Mouse (Mus musculus): ENCODE measurements at regions not wholly inside any gene's neighbourhood (a gene's known extent, or its start where the extent isn't known, plus 50 kb on each side); places are given as distances from the start of the nearest gene placed in this dataset.

DNA sequence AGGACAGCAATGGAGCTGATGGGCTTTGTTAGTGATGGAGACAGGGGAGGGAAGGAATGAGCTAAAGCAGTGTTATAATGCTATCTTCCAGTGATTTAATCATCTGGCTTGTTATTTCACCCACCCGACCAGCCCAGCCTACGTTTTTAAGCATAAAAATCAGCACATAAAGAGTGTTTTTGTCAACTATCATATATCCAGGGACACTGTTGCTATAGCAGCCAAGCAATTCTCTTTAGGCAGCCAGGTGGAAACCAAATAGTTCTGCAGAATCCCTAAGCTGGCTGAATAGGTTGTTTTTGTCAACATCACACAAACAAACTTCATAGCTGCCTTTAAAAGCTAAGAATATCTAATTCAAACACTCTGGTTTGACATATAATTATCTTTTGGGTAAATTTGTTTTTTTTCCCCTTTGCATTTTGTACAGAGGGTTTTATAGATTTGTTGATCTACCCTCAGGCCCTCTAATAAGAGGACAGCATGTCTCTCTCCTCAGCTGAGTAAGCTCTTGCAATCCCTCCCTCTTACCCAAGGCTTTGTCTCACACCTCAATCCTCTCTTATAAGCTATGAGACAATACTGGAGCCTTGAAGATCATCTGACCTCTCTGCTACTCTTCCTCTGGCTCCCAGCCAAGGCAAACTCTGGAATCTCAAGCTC is 104.7 kb upstream of the Camk2d start:
- DNase-seq (ENCODE audit: low spot score in 2 of 2), result no peak

DNA sequence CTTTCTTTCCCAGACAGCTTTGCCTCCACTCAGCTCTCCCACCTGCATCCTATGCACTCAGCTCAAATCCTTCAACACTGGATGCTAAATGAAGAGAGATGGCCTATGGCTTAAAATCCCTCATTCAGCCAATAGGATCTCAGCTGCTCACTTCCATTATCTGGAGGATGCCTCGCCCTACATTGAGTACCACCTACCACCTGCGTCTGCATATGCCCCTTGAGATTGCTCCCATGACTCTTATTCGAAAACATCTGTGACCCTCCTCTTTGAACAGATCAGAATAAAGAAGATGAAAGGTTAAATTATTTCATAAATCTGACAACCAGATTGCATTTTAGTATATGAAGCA is 104.2 kb upstream of the Camk2d start:
- no peak for DNase-seq (ENCODE audit: low spot score in 2 of 2)

DNA sequence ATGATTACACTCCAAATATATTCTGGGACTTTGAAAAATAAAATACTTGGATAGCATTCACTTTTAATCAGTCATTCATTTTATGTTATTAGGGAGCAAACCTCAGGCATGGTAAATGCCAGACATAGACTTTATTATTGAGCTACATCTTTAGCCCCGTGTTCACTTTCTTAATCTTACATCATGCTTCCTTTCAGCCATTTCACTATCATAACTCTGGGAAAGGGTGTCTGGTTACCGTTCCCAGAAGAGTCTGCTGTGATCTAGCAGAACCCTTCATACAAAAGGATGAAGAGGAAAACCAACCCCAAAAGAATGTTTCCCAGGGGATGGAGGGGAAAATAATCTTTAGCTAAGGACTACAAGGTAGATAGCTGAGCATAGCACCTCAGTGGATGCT is 97.3 kb upstream of the Camk2d start:
- DNase-seq (ENCODE audit: low spot score in 2 of 2), result no peak

DNA sequence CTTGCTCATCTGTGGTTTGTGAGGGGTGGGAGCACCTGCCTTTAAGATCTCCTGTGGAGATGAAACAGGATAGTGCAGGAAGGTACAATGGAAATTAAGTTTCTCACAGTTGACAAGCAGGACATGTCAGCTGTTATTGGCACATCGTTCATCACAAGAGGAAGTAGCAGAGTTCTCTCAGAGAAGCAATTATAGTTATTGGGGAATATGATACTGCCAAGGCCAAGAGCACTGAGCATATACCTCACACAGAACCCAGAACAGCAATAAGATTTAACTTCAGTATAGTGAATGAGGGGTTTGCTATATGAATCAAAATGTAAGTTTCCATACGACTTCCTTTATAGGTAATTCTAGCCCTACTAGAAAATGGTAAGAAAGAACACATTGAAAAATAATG is 95.9 kb upstream of the Camk2d start:
- no peak for DNase-seq (ENCODE audit: low spot score in 2 of 2)

DNA sequence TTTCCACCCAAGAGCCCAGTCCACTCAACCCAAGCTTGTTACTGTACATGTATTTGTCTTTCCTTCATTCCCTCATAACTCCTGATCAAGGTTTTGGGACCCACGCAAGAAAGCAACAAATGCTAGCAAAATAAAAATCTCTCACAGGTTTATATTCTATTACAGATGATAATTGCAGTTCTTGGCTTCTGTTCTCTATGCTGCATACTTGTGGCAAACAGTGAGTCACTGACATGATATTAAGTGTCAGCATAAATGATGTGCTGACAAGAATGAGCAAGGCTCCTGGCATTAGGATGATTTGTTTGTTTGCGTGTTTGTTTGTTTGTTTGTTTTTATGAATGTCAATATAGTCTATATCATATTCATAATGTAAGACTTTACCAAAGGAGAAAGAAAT is 94.3 kb upstream of the Camk2d start:
- DNase-seq (ENCODE audit: low spot score in 2 of 2), result no peak

DNA sequence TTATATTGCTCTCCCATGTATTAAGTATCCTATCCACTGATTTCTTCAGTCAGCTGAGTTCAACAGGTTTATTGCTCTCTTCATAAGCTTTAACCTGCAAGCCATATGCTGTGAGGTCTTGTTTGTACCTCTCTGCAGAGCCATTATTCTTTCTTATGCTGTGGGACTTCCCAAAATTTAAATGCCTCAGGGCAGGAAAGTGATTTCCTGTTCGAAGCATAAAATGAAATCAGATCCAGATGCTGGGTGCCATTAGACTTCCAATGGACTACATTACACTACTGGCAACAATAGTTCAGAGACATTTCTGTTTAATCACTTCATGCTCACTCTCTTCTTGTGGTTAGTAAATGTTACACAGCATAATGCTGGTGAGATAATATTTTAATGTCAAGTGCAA is 90.4 kb upstream of the Camk2d start:
- DNase-seq (ENCODE audit: low spot score in 2 of 2), result no peak

DNA sequence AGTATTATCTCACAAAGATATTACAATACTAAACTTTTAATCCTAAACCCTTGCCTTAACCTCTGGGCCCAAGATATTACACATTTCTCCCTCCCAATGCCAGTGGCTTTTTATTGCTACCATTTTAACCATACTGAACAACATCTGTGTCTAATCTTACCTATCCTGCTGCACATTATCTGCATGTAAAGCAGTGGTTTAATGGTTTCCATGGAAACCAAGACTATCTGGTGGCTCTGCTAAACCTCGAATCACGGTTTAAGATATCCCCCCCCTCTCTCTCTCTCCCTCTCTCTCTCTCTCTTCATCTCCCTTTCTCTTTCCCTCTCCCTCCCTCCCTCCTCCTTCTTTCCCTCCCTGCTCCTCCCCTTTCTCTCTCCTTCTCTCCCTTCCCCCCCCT is 81.3 kb upstream of the Camk2d start:
- no peak for DNase-seq (ENCODE audit: low spot score in 2 of 2)

DNA sequence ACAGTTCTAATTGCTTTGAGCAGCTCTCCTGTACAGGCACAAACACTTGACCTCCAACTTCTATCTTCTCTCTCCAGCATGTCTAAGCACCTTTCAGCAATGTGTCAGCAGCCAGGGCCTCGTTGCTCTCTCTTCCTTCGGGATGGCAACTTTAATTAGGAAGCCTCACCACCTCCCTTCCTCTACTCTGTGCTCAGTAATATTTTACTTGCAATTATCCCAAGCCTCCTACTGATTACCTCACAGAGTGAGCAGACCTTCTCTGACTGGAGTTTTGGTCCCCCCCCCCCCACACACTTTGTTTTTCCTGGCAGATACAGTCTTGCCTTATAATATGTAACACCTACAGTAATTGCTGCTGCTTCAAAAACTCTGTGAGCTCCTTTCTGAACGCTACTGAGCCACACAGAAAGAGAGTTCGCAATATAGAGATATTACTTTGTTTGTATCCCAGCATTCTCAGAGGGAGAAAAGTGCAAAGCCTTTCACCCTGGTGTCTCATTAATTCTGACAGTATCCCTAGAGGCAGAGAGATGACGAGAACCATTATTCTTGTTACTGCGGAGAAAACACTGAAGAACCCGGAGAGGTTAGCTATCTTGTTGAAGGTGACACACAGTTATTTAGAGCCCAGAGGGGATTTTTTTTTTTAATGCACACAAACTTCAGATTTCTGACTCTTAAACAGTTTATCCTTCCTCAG is 61.8 kb upstream of the Camk2d start:
- no peak for DNase-seq (ENCODE audit: low spot score in 2 of 2)

DNA sequence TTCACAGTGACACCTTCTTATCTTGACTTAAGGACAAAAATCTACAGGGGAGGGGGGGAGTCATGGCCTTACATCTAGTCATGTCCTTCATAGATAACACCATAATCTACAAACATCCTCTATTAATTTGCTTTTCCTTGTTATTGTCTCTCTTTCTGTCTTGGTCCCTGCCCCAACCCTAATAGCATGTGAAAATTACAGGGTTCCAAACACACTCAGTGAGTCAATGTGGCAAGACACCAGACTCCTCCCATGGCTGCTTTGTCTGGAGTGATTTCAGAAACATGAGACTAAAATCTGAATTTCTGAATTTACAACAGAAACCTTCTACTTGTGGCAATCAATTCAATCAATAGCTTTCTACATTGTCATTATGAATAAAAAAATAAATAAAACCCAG is 60.8 kb upstream of the Camk2d start:
- DNase-seq (ENCODE audit: low spot score in 2 of 2), result no peak

DNA sequence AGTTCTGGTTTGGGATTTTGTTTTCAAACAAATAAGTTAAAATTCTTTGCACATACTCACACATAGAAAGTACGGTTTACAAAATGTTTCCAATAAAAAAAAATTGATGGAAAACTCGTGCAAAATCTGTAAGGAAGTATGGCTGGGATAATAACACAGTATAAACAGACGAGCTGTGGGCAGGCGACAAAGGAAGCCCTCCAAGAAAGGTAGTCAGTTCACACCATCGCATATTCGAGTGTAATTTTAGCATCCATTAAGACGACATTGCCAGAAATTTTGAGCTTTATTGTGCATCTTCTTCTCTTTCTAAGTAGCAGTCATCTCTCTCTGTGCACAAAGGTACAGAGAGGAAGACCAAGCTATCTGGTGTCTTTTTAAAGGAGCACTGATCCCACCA is 57.6 kb upstream of the Camk2d start:
- DNase-seq (ENCODE audit: low spot score in 2 of 2), result peak in 1 of 2 experiments; percentile 36

DNA sequence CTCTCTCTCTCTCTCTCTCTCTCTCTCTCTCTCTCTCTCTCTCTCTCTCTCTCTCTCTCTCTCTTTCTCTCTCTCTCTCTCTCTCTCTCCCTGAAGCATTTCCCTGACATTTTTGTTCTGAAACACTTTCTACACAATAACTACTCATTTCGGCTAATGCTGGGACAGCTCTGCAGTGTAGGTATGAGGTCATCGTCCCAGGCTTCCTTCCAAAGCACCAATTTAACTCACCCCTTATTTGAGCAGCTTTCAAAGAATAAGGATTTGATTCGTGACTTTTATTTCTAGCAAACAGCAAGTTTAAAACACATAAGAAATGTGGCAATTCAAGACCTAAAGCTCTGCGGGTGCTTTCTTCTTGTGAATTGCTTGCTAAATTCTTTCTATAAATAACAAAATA is 55.0 kb upstream of the Camk2d start:
- DNase-seq (ENCODE audit: low spot score in 2 of 2), result no peak

All from frontal cortex, postnatal 36 days (tissue).